Mouse (Mus musculus) Muller cell, postnatal 12 days (primary cell): ENCODE results near the gene Pef1.

Experiments
- DNase-seq: peaks from one replicate; pipeline ENCODE4 v3.0.0-alpha.2; 2015; ENCODE audit errors: inconsistent ontology term

The Pef1 gene

DNA sequence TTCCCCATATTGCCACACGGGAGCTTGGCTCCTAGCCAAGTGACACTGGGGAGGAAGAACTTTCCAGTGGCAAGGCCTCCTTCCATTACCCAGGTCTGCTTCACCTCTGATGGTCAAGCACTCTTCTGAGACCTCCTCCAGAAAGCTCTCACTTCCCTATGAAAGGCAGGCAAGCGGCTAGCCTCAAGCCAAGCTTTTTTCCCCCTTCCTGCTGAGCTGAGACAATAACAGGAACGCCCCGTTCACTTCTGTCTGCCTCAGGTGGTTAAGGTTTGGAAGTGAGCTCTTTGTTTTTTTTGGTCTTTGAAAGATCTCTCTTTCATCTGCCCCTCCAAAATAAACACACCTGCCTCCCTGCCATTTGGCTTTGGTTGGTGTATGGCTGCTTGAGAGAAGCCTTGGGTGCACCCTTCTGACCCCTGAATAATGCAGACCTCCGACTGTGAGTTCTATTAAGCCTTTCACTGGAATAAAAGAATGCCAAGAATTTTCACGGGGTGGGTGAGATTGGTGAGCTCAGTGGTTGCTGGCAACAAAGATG, at the start of gene Pef1:
Pef1 (plus strand) TSS at position 448 of the 541 bp plus-strand sequence.
- DNase-seq, result peak; percentile 87

DNA sequence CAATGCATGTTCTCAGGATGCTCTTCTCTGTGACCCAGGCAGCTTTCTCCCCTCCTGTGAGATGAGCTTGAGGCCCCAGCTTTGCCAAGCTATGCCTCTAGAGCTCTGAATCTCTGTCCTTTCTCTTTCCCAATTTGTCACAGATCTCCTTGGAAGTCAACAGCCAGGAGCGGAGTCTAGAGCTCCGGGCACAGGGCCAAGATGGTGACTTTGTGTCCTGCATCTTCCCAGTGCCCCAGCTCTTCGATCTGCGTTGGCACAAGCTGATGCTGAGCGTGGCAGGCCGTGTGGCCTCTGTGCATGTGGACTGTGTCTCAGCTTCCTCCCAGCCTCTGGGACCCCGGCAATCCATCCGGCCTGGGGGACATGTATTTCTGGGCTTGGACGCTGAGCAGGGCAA, 49.2 kb upstream of the Pef1 start:
- DNase-seq, result no peak

DNA sequence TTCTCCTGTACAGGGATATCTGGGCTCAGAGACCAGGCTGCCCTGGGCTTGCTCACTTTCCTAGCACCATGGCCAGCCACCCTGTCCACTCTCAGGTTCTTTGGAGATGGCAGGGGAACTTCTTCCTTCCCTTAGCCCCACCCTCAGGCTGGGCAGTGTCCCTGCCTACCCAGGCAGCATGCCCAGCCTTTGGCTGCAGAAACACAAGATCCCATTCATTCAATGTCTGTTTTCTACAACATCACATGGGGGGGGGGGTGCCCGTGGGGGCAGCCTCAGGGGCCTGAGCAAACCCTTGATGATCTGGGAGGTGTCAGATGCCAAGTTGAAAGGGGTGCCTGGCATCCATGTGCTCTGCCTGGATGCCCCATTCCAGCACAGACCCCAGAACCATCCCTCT, 47.6 kb upstream of the Pef1 start:
- DNase-seq, result peak; percentile 84

DNA sequence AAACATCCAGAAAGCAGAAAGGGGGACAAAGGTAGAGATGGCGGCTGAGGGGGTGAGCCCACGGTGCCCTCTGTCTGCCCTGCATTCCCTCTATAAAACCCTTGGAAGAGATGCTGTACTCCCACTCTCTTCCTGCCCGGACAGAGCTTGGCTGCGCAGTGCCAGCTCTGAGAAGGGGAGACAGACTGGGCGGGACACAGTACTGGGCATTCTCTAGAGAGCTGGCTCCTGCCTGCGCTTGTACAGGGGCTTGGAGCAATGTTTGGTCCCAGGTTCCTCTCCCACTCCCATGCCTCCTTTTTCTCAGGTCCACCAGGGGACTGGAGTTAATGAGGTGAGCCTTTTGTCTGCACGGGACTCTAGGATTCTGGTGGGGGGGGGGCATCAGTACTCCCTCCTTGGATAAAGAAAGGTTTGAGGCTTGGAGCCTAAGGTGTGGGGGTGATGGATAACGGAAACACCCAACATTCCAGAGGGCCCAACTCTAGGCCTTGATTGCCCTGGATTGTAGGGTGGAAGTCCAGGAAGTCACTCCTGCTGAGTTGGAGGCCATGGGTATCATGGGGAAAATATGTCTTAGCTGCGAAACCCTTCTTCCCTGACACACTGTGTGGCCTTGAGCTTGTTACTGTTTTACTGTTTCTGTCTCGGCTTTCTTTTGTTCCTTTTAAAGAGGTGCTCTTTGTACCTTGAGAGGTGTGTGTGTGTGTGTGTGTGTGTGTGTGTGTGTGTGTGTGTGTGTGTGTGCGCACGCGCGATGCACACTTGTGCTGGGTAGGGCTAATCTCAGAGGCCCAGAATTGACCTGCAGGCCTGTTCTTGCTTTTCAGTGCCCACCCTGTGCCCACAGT, 47.0 kb upstream of the Pef1 start:
- DNase-seq, result no peak

DNA sequence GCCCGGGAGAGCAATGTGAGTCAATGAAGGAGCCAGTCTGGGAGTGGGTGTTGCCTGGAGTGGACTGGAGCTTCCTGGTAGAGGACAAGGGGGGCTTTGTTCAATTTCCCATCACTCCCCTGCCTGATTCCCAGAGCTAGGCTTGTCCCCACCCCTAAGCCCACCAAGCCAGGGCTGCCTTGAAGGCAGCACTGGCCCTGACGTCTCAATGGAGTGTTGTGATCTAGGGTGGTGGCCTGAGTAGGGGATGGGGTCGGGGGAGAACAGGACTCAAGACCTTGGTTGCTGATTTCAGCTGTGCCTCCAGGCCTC, 46.4 kb upstream of the Pef1 start:
- no peak for DNase-seq

DNA sequence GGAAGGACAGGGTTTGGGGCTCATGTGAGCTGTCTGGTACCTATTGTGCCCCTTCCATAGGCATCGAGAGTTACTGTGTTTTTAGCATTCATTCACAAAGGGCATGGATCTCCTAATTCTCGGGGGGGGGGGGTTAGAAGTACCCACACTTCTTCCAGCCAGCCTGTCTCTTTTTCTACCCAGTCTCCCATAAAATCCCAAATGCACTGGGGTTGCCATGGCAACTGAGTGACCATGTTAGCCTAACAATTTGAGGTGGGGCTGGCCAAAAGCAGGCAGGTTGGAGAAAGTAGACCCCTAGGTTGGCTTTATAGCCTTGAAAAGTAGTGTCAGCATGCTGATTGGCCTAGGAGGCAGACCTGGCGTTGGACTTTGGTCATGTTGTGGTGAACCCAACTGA, 45.9 kb upstream of the Pef1 start:
- no peak for DNase-seq

DNA sequence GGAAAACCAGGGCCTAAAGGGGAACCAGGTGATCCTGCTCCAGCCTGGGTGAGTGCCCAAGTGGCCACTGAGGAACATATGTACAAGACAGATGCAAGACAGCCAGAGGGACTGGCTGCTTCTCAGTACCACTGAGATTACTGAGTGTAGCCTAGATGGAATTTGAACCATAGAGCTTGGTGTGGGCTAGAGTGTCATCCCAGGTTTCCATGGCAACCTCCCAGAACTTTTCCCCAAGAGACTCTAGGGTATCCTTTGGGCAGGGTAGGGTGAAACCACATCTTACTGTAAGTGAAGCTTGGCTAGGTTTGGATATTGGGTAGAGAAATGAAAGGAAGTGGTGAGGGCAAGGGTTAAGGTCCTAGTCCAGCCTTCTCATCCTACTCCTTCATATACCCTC, 41.4 kb upstream of the Pef1 start:
- no peak for DNase-seq

DNA sequence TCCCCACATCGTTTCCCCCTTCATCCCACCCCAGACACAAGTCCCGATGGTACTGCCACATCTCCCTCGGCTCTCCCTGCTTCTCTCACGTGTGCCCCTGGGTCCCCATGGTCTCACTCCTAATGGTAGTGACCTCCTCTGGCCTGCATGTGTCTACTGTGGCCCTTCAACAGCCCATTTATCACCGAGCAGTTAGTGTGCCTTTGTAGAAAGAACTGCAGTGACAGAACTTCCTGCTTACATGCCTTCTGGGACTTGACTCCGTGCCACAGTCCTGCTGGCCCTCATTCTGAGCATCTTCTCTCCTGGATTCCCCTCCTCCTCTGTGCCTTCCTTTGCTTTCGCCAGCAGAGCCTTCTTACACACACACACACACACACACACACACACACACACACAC, 39.2 kb upstream of the Pef1 start:
- no peak for DNase-seq

DNA sequence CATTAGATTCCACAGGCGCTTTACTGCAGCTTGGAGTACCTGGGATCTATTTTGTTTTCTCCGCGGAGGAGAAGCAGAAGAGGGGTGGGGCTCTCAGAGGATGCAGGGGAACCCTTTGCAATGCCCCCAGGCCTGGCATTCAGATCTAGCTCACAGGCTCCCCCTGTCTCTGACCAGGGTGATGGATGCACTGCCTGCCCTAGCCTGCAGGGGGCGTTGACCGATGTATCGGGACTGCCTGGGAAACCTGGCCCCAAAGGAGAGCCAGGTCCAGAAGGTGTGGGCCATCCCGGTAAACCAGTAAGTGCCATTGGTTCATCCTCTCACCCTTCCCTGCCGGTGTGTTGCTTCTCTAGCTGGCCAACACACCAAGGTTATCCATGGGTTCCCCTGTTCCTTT, 35.5 kb upstream of the Pef1 start:
- DNase-seq, result no peak

DNA sequence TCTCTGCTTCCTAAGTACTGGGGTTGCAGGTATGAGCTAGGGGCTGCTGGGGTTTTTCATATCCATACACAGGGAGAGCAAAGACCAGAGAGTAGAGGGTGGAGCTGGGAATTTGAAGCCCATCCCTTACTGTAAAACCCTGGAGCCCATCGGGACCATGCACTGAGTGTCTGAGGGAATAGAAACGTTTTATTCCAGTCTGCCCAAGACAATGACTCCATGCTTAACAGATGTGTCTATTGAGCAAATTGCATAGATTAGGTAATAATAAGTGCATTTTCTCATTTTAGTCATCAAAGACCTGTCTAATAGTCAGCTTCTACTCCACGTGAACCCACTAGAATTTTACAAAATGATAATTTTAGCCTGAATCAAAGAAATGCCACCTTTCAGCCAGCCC, 31.8 kb upstream of the Pef1 start:
- no peak for DNase-seq

DNA sequence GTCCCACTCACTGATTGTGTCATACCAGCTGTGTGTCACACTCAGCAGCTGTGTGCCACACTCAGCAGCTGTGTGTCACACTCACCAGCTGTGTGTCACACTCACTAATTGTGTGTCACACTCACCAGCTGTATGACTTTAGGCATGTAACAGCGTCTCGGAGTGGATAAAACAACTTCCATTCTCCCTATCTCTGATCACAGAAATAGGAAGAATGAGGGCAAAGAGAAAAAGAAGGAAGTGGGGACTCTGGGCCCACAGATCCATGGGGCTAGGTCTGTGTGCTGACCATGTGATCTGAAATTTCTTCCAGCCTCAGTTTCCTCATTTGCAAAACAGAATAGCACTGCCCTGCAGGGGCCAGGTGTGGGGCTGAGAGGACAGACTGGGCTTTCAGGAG, 30.6 kb upstream of the Pef1 start:
- DNase-seq, result no peak

DNA sequence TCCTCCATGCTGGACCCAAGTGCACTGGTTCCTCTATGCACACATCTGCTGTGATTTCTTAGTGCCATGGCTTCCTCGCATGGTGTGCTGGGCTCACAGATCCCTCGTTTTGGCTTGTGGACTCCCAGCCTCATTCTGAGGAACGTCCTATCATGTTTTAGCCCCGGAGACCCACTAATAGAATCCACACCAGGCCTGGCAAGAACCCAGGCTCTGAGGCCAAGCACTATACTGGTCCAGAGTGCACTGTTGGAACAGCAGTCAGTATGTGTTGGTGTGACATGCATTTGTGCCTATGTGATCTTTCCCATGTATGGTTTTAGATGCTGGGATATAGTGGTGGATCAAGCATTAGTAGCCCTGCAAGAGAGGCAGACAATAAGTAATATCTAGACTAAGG, 29.0 kb upstream of the Pef1 start:
- DNase-seq, result no peak

DNA sequence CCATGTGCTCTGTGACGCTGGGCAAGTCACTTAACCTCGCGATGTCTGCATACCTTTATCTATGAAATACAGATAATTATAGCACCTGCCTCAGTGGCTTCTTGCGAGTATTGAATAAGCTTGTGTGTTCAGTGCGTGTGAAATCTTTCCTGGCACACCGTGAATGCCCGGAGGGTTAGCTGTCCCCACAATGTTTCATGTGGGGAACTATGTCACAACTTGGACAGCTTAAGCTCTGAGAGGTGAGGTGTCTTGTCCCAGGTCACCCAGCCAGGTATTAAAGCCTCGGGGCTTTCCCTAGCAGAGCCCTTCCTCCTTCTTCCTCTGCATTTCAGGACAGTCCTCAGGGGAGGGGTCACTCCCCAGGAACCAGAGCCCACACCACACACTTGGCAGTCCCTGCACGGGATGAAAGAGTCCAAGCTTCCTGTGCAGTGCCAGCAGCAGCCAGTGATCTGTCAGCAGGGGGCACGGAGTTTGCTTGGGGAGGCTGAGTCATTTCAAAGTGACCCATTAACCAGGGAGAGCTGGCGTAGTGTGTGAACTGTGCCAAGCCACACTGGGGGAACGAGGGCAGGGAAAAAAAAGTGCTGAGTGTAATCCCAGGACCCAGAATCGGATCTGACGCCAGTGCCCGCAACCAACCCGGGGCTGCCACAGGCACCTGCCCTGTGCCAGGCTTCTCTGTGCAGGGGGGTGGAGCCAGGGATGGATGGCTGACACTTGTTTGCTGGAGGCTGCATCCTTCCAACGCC, 27.4 kb upstream of the Pef1 start:
- DNase-seq, result peak; percentile 93

DNA sequence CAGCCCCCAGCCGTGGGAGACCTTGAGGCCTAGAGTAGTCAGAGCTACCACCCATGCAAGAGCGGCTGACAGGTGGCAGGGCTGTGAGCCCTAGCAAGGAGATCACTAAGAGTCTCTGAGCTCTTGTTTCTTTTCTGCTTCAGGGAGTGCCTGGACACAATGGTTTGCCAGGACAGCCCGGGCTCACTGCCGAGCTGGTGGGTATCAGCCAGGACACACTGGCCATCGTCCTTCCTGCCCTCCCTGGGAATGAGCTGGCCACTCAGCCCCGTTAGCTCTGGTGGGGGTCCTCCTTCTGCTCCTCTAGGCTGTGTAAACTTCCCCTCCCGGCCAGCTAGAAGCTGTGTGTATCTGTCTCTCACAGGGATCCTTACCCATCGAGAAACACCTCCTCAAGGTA, 25.5 kb upstream of the Pef1 start:
- DNase-seq, result peak; percentile 35

DNA sequence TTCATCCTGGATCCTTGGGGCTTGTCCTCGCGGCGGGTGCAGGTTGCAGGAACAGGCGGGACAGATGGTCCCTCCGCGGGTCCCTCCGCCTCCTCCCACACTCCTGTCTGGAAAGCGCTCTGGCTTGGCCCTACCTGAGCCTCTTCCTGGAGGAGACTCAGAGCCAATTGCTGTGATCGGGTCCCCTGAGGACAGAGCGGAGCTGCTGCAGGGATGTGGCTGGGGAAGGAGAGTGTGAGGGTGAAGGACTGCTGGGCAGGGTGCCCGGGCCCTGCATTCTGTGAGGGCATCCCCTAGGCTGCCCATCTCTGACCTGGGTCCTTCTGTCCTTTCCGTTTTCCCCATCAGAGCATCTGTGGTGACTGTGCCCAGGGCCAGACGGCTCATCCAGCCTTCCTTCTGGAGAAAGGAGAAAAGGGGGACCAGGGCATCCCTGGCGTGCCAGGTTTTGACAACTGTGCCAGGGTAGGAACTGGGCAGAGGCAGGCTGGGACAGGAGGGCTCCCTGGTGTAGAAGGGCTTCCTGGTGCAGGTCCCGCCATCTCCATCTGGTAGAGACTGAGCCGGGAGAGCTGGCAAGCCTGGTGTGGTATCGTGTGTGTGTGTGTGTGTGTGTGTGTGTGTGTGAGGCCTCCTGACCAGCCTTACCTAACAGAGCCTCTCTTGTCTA, 23.4 kb upstream of the Pef1 start:
- DNase-seq, result no peak

DNA sequence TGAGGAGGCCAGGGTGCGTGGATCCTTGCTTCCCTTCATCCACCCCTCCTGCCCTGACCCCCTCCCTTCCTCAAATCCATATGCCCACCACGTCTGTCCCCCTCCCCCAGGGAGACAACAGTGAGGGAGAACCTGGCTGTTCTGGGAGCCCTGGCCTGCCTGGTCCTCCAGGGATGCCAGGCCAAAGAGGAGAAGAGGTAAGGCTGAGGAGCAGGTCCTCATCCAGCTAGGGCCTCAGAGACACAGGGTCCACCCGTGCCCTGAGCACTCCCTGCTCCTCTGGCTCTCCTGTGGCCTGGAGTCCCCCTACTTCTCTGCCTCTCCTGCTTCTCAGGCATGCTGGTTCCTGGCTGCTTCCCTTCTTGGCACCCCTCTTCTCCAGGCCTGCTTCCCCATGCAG, 22.8 kb upstream of the Pef1 start:
- DNase-seq, result no peak

DNA sequence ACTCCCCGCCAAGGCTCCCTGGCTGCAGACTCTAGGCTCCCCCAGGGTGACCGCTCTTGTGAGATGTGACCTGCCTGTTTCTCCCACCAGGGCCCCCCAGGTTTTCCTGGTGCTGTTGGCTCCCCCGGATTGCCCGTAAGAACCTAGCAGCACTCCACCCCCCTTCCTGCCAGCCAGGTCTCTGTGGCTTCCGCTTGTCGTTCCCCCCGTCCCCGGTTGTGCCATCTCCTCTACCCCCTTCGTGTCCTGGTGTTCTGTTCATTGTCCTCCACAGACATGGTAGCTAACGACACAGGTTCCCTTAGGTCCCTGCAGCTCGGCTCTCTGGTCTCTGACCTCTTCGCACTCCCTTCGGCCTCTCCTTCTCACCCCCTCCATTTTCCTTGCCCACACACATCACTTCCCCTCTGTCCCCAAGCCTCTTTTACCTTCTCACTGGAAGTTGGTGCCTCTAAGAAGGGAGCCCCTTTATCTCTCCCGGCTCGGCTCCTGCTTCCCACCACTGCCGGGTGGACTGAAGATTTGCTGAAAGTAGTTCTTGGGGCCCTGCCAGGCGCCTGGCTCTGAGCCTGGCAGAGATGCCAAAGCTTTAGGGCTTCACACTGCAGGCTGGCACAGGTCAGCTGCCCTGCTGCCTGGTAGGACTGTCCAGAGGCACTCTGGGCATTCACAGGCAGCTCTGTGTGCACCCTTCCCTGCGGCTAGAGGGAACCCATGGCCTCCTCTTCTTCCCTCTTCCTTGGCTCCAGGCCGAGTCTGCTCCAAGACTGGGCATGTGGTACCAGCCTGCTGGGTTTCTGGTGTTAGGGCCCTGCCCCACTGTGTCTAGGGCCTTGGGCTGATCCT, 20.8 kb upstream of the Pef1 start:
- peak; percentile 73 for DNase-seq

DNA sequence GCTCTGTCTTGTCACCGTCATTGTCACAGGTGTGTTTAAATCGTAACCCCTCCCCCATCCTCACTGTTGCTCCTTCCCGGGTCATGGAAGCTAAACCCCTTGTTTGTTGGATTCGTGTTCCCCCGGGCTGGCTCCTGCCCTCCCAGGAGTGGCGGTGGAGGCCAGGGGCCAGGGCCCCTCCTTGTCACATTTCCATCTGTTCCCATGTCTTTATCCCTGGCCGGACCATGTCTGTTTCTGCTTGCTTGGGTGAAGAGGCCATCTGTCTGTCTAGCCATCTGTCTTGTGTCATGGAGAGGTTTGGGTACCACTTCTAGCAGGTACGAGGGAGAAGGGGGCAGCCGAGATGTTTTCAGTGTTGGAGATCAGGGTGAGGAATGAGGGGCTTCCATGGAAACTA, 20.1 kb upstream of the Pef1 start:
- no peak for DNase-seq

DNA sequence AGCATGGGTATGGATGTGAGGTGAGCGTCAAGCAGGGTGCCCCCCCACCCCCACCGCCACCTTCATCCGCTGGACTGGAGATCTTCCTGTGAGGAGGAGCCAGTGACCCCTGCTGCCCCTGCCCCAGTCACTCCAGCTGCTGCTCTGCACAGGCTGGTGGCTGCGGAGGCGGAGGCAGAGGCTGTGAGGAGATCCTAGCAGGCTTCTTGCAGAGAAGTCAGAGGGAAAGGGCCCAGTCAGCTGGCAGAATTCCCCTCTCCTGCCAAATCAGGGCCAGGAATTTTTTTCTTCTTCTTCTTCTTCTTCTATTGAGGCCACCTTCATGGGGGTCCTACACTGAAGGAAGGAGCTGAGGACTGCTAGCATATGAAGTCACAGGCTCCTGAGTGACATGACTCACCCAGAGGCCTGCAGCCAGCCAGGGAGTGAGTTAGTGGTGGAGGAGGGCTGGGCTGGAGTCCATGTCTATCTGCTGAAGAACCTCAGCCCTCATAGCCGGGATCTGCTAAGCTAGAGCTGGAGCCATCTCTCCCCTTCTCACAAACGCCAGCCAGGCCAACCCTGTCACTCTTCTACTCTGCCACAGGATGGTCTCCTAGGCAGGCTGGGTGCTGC, 17.9 kb upstream of the Pef1 start:
- DNase-seq, result peak; percentile 68

DNA sequence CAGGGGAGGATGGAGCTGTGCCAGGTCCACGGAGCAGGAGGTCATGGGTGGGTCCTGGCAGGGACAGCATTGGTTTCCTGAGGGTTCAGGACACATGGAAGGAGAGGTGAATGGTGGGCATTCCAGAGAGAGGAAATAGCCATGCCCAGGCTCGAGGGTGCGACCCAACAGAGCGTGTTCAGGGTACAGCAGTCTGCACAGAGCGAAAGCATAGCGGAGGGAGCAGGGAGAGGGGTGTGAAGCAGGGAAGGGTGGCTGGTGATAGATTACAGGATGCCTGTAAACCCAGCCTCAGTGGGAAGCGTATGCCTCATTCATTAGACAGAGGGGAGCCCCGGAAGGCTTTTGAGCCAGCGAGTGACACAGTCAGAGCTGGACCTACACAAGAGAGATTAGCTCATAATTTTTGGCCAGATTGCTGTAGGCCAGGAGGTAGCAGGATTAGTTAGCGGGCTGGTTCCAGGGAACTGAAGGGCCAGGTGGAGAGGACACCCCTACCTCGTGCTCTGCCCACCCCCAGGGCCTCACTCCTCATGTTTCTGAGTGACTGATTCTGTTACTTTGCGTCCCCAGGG, 17.0 kb upstream of the Pef1 start:
- no peak for DNase-seq

DNA sequence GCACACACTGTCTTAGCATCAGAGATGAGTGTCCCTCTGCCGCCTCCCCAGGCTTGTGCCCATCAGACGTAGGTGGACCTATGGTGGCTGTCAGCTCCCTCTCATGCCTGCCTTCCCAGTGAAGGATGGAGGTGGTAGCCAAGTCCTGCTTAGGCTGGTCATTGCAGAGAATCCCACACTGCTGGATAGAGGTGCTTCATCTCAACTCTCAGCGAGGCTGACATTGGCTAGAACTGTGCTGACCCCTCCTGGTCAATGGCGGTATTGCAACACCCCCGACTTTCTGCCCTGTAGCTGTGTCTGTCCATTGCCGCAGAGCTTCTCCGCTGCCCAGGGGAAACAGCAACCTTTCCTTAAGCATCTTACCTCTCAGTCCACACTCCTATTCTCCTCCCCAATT, 15.1 kb upstream of the Pef1 start:
- peak; percentile 68 for DNase-seq
